Mouse (Mus musculus): Measurements from ENCODE around the gene Eps8l3. TPM values are rescaled to one million over a fixed set of nuclear protein-coding genes. Genes with fewer than 3 reads are reported as not detected.

The Eps8l3 gene
- polyA plus RNA-seq, 1 experiment from 2014 or later = 29.2 TPM

DNA sequence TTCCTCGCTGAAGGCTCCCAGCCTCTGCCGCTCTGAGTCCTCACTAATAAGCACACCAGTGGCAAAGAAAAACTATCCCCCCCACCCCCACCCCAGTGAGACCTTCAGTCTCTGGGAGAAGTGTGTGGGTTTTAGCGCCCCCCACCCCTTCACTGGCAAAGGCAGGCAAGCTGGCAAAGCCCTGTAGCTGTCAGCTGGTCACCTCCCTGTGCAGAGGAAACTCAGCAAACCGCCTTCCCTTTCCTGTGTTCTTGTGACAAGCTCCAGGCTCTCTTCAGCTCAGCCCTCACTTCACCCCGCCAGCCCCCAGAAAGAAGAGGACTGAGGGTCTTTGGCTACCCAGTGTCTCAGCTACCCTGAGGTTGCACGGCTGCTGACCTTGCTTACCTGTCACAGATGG is 44.4 kb upstream of the Eps8l3 start:
- no peaks in the 10 kb centered on the region for H3K27me3 ChIP-seq (ENCODE audit: control insufficient read depth, insufficient read depth, low read length)
- no peak for ATAC-seq (ENCODE audit: low FRiP score, low TSS enrichment)

GRCm38 (mm10) chr3:107833370-107833769 is 43.7 kb upstream of the Eps8l3 start:
- no peak overlapping the region for H3K27ac ChIP-seq (replicated peaks)
- no peak overlapping the region for H3K9ac ChIP-seq (ENCODE audit: low read length)
- no peak for DNase-seq (ENCODE audit: low spot score)
- H3K4me1 ChIP-seq (replicated peaks; ENCODE audit: control insufficient read depth, insufficient read depth) = no peaks in the 10 kb centered on the region
- no peaks in the 10 kb centered on the region for H3K27me3 ChIP-seq (ENCODE audit: control insufficient read depth, insufficient read depth, low read length)
- H3K9me3 ChIP-seq (ENCODE audit: control insufficient read depth, low read length) = no peaks in the 10 kb centered on the region
- TF ChIP-seq CTCF (IDR thresholded peaks at IDR 0.05; ENCODE audit: low read depth) (no peak), EP300 (optimal IDR thresholded peaks at IDR 0.05) (no peak)
- WGBS = 86% methylated on average over 1 of the region's 1 CpGs
- no peak for ATAC-seq (ENCODE audit: low FRiP score, low TSS enrichment)
- no peak overlapping the region for H3K4me3 ChIP-seq (ENCODE audit: low read depth, low read length)
- H3K4me2 ChIP-seq (replicated peaks; ENCODE audit: low read depth) = no peak overlapping the region
- no peaks in the 10 kb centered on the region for H3K36me3 ChIP-seq (ENCODE audit: control insufficient read depth, insufficient read depth, low read length)

More for the DNA sequence above, 44.4 kb upstream of the Eps8l3 start:
- Histone ChIP-seq H3K9me3 (ENCODE audit: control insufficient read depth, low read length) (no peaks in the 10 kb centered on the region), H3K9ac (ENCODE audit: low read length) (no peak overlapping the region), H3K4me1 (replicated peaks; ENCODE audit: control insufficient read depth, insufficient read depth) (no peaks in the 10 kb centered on the region), H3K27ac (replicated peaks) (no peak overlapping the region), H3K4me2 (replicated peaks; ENCODE audit: low read depth) (no peak overlapping the region), H3K36me3 (ENCODE audit: control insufficient read depth, insufficient read depth, low read length) (no peaks in the 10 kb centered on the region), H3K4me3 (ENCODE audit: low read depth, low read length) (no peak overlapping the region)
- no peak for DNase-seq (ENCODE audit: low spot score)
- 66% methylated on average over 6 of the region's 6 CpGs for WGBS
- TF ChIP-seq EP300 (optimal IDR thresholded peaks at IDR 0.05) = no peak
- no peak for TF ChIP-seq CTCF (IDR thresholded peaks at IDR 0.05; ENCODE audit: low read depth)

- ATAC-seq (ENCODE audit: low FRiP score, low TSS enrichment) = no peak
- H3K36me3 ChIP-seq (ENCODE audit: control insufficient read depth, insufficient read depth, low read length) = no peaks in the 10 kb centered on the region
- H3K9me3 ChIP-seq (ENCODE audit: control insufficient read depth, low read length) = no peaks in the 10 kb centered on the region
- no peak overlapping the region for H3K9ac ChIP-seq (ENCODE audit: low read length)
- no peaks in the 10 kb centered on the region for H3K27me3 ChIP-seq (ENCODE audit: control insufficient read depth, insufficient read depth, low read length)
- no peak for DNase-seq (ENCODE audit: low spot score)
- 64% methylated on average over 4 of the region's 4 CpGs for WGBS
- TF ChIP-seq EP300 (optimal IDR thresholded peaks at IDR 0.05) (no peak), CTCF (IDR thresholded peaks at IDR 0.05; ENCODE audit: low read depth) (no peak)
- H3K4me3 ChIP-seq (ENCODE audit: low read depth, low read length) = no peak overlapping the region
- H3K27ac ChIP-seq (replicated peaks) = no peak overlapping the region
- no peak overlapping the region for H3K4me2 ChIP-seq (replicated peaks; ENCODE audit: low read depth)
- no peaks in the 10 kb centered on the region for H3K4me1 ChIP-seq (replicated peaks; ENCODE audit: control insufficient read depth, insufficient read depth)
Observed at GRCm38 (mm10) chr3:107833872-107834341, 43.1 kb upstream of the Eps8l3 start.

- no peaks in the 10 kb centered on the region for H3K36me3 ChIP-seq (ENCODE audit: control insufficient read depth, insufficient read depth, low read length)
- no peaks in the 10 kb centered on the region for H3K4me1 ChIP-seq (replicated peaks; ENCODE audit: control insufficient read depth, insufficient read depth)
- no peaks in the 10 kb centered on the region for H3K27me3 ChIP-seq (ENCODE audit: control insufficient read depth, insufficient read depth, low read length)
- no peaks in the 10 kb centered on the region for H3K9me3 ChIP-seq (ENCODE audit: control insufficient read depth, low read length)
- 74% methylated on average over 5 of the region's 5 CpGs for WGBS
- DNase-seq (ENCODE audit: low spot score) = no peak
- no peak overlapping the region for H3K4me3 ChIP-seq (ENCODE audit: low read depth, low read length)
- no peak overlapping the region for H3K4me2 ChIP-seq (replicated peaks; ENCODE audit: low read depth)
- no peak for ATAC-seq (ENCODE audit: low FRiP score, low TSS enrichment)
- H3K9ac ChIP-seq (ENCODE audit: low read length) = no peak overlapping the region
- no peak for TF ChIP-seq CTCF (IDR thresholded peaks at IDR 0.05; ENCODE audit: low read depth)
- no peak for TF ChIP-seq EP300 (optimal IDR thresholded peaks at IDR 0.05)
- no peak overlapping the region for H3K27ac ChIP-seq (replicated peaks)
Observed at GRCm38 (mm10) chr3:107835301-107835700, 41.7 kb upstream of the Eps8l3 start.

GRCm38 (mm10) chr3:107839855-107840254 is 37.2 kb upstream of the Eps8l3 start:
- Histone ChIP-seq H3K27ac (replicated peaks) (no peak overlapping the region), H3K9ac (ENCODE audit: low read length) (no peak overlapping the region)

GRCm38 (mm10) chr3:107840855-107841254 is 36.2 kb upstream of the Eps8l3 start:
- DNase-seq (ENCODE audit: low spot score) = no peak
- no peak for ATAC-seq (ENCODE audit: low FRiP score, low TSS enrichment)
- TF ChIP-seq CTCF (IDR thresholded peaks at IDR 0.05; ENCODE audit: low read depth) (no peak), EP300 (optimal IDR thresholded peaks at IDR 0.05) (no peak)
- no peaks in the 10 kb centered on the region for H3K36me3 ChIP-seq (ENCODE audit: control insufficient read depth, insufficient read depth, low read length)
- H3K4me2 ChIP-seq (replicated peaks; ENCODE audit: low read depth) = no peak overlapping the region
- no peaks in the 10 kb centered on the region; the same call in 1 of the 2 replicates for H3K4me1 ChIP-seq (replicated peaks; ENCODE audit: control insufficient read depth, insufficient read depth)
- H3K27me3 ChIP-seq (ENCODE audit: control insufficient read depth, insufficient read depth, low read length) = no peaks in the 10 kb centered on the region
- H3K9me3 ChIP-seq (ENCODE audit: control insufficient read depth, low read length) = no peaks in the 10 kb centered on the region
- no peak overlapping the region for H3K4me3 ChIP-seq (ENCODE audit: low read depth, low read length)
- no peak overlapping the region for H3K9ac ChIP-seq (ENCODE audit: low read length)
- H3K27ac ChIP-seq (replicated peaks) = peak overlapping the region; percentile 71
- 80% methylated on average over 7 of the region's 7 CpGs for WGBS

More at GRCm38 (mm10) chr3:107839855-107840254, 37.2 kb upstream of the Eps8l3 start:
- WGBS = 88% methylated on average over 5 of the region's 5 CpGs
- ATAC-seq (ENCODE audit: low FRiP score, low TSS enrichment) (no peak), DNase-seq (ENCODE audit: low spot score) (no peak)
- Histone ChIP-seq H3K4me2 (replicated peaks; ENCODE audit: low read depth) (no peak overlapping the region), H3K4me1 (replicated peaks; ENCODE audit: control insufficient read depth, insufficient read depth) (no peaks in the 10 kb centered on the region; the same call in 1 of the 2 replicates), H3K4me3 (ENCODE audit: low read depth, low read length) (no peak overlapping the region), H3K27me3 (ENCODE audit: control insufficient read depth, insufficient read depth, low read length) (no peaks in the 10 kb centered on the region), H3K9me3 (ENCODE audit: control insufficient read depth, low read length) (no peaks in the 10 kb centered on the region), H3K36me3 (ENCODE audit: control insufficient read depth, insufficient read depth, low read length) (no peaks in the 10 kb centered on the region)
- TF ChIP-seq EP300 (optimal IDR thresholded peaks at IDR 0.05) = no peak
- TF ChIP-seq CTCF (IDR thresholded peaks at IDR 0.05; ENCODE audit: low read depth) = no peak

Data from stomach, postnatal 0 days (tissue).